In genomic region chr7:80401860-80402641, GRCm38 (mm10) we compare ENCODE assay signal across 8 mouse cellular contexts. TPM values are rescaled to one million over a fixed set of nuclear protein-coding genes. Genes with fewer than 3 reads are reported as not detected.
A peak's percentile ranks its signal among the peaks of the same experiment; 100 is the strongest.
DNase-seq lines count a peak whose midpoint lies in the region; ATAC-seq lines count a peak whose summit lies in the region.

No protein-coding gene starts in this region.

- peak overlapping the region; percentile 94 for H3K27ac ChIP-seq in embryonic facial prominence, embryonic 10.5 days (replicated peaks)
- H3K27ac ChIP-seq in heart, embryonic 15.5 days: peak overlapping the region; percentile 94

- peak overlapping the region; percentile 92 for H3K4me3 ChIP-seq in embryonic facial prominence, embryonic 10.5 days
- H3K4me3 ChIP-seq in heart, embryonic 15.5 days: peak overlapping the region; percentile 94

- peak; percentile 55 for ATAC-seq in heart, embryonic 15.5 days (replicated peaks; ENCODE audit: insufficient number of reproducible peaks, insufficient read depth, low FRiP score, low read depth)

- H3K4me2 ChIP-seq in heart, embryonic 15.5 days: peak overlapping the region; percentile 72

- peak; percentile 69 for DNase-seq in A20 (ENCODE audit: low read depth, low spot score)
- DNase-seq in Muller cell, postnatal 12 days (ENCODE audit: inconsistent ontology term): peak; percentile 61
- peak; percentile 69 for DNase-seq in embryonic facial prominence, embryonic 10.5 days (ENCODE audit: low spot score)
- DNase-seq in kidney, postnatal 10 days: peak; percentile 75
- DNase-seq in lung, postnatal 4 days: peak; percentile 70 to 77
- peak; percentile 50 for DNase-seq in splenic B cell, adult 2 months (ENCODE audit: low read depth, low spot score)
- DNase-seq in layer of hippocampus, postnatal 36 days: no peak

- H3K27me3 ChIP-seq in embryonic facial prominence, embryonic 10.5 days (replicated peaks; ENCODE audit: low read depth, poor library complexity, severe bottlenecking): peaks cover 28% of the 10 kb centered on the region
- H3K27me3 ChIP-seq in heart, embryonic 15.5 days: no peaks in the 10 kb centered on the region
- H3K27me3 ChIP-seq in splenic B cell, adult 2 months (ENCODE audit: control insufficient read depth, insufficient read depth, low read length, poor library complexity, severe bottlenecking): no peaks in the 10 kb centered on the region

- H3K9me3 ChIP-seq in embryonic facial prominence, embryonic 10.5 days: no peaks in the 10 kb centered on the region
- no peaks in the 10 kb centered on the region for H3K9me3 ChIP-seq in heart, embryonic 15.5 days (replicated peaks)

- peaks cover 13% of the 10 kb centered on the region for H3K36me3 ChIP-seq in embryonic facial prominence, embryonic 10.5 days (replicated peaks)
- peaks cover 3% of the 10 kb centered on the region for H3K36me3 ChIP-seq in heart, embryonic 15.5 days
- no peaks in the 10 kb centered on the region for H3K36me3 ChIP-seq in splenic B cell, adult 2 months (ENCODE audit: control insufficient read depth, insufficient read depth, low read length, poor library complexity, severe bottlenecking)

- peak overlapping the region; percentile 98 for H3K9ac ChIP-seq in heart, embryonic 15.5 days

- H3K4me1 ChIP-seq in embryonic facial prominence, embryonic 10.5 days: peaks cover 53% of the 10 kb centered on the region
- H3K4me1 ChIP-seq in heart, embryonic 15.5 days (replicated peaks): peaks cover 56% of the 10 kb centered on the region

- WGBS in embryonic facial prominence, embryonic 10.5 days: 1% methylated on average over 102 of the region's 102 CpGs
- under 1% methylated on average over 100 of the region's 102 CpGs for WGBS in heart, embryonic 15.5 days

RNA-seq across cellular contexts. Expression of gene Furin, which starts 3.2 kb away (rescaled TPM):
- 6.0 and 6.3 TPM in 2 replicates for polyA plus RNA-seq in embryonic facial prominence, embryonic 10.5 days (2016; fragmentation: Nextera tagmentation; extraction: Ambion mirVana)
- polyA plus RNA-seq in heart, embryonic 15.5 days (2015; fragmentation: Nextera tagmentation; extraction: Ambion mirVana): 16.0 and 18.2 TPM in 2 replicates
- total RNA-seq in layer of hippocampus, postnatal 36 days (2021): 10 to 100 TPM; 39.7 to 45.4 TPM

RNA-seq across cellular contexts. Expression of gene Fes, which starts 14.3 kb away (rescaled TPM):
- 8.2 and 8.4 TPM in 2 replicates for polyA plus RNA-seq in embryonic facial prominence, embryonic 10.5 days (2016; fragmentation: Nextera tagmentation; extraction: Ambion mirVana)
- 10.9 and 14.4 TPM in 2 replicates for polyA plus RNA-seq in heart, embryonic 15.5 days (2015; fragmentation: Nextera tagmentation; extraction: Ambion mirVana)
- 1 to 10 TPM; 5.5 to 7.8 TPM for total RNA-seq in layer of hippocampus, postnatal 36 days (2021)

RNA-seq across cellular contexts. Expression of gene Man2a2, which starts 30.9 kb away (rescaled TPM):
- polyA plus RNA-seq in embryonic facial prominence, embryonic 10.5 days (2016; fragmentation: Nextera tagmentation; extraction: Ambion mirVana): 20.2 and 21.0 TPM in 2 replicates
- 15.1 and 21.1 TPM in 2 replicates for polyA plus RNA-seq in heart, embryonic 15.5 days (2015; fragmentation: Nextera tagmentation; extraction: Ambion mirVana)
- 100 to 1,000 TPM; 144 to 156 TPM for total RNA-seq in layer of hippocampus, postnatal 36 days (2021)

RNA-seq across cellular contexts. Expression of gene Hddc3, which starts 59.1 kb away (rescaled TPM):
- polyA plus RNA-seq in embryonic facial prominence, embryonic 10.5 days (2016; fragmentation: Nextera tagmentation; extraction: Ambion mirVana): 23.3 and 30.3 TPM in 2 replicates
- polyA plus RNA-seq in heart, embryonic 15.5 days (2015; fragmentation: Nextera tagmentation; extraction: Ambion mirVana): 16.1 and 17.4 TPM in 2 replicates
- total RNA-seq in layer of hippocampus, postnatal 36 days (2021): 10 to 100 TPM; 42.2 to 45.1 TPM

Comparison
In these comparisons a context has a peak if more than half of its experiments do, and no peak if none do; other contexts are left out.
1. DNase-seq: peak in A20 (single experiment), Muller cell, postnatal 12 days (single experiment), embryonic facial prominence, embryonic 10.5 days (single experiment), kidney, postnatal 10 days (single experiment), lung, postnatal 4 days (2 of 2) and splenic B cell, adult 2 months (single experiment); none in layer of hippocampus, postnatal 36 days (0 of 2).